8 mouse cellular contexts compared by ENCODE assay signal in the genomic region with DNA sequence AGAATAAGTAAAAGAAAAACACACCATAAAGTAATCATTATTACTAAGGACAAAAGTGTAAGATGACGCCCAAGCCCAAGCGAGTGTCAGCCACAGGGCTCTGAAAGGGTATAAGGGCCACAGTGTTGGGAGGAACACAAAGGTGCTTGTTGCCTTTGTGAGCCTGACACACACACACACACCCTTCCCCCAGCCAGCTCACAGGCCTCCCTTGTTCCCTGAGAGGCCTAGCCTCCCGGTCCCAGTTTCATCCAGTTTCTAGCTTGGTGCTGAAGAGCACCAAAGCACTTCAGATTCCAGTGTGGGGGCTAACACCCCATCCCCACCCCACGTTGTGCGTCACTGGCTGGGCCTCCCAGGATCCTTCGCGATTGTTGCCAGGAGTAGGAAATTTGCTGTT. TPM values are rescaled to one million over a fixed set of nuclear protein-coding genes. Genes with fewer than 3 reads are reported as not detected.
A peak's percentile ranks its signal among the peaks of the same experiment; 100 is the strongest.
DNase-seq lines count a peak whose midpoint lies in the region; ATAC-seq lines count a peak whose summit lies in the region.

No protein-coding gene starts in this region.

- H3K4me2 ChIP-seq in hindbrain, embryonic 13.5 days = no peak overlapping the region
- H3K4me2 ChIP-seq in heart, embryonic 12.5 days = no peak overlapping the region

- peaks cover 17% of the 10 kb centered on the region for H3K4me1 ChIP-seq in hindbrain, embryonic 13.5 days (replicated peaks)
- H3K4me1 ChIP-seq in heart, embryonic 12.5 days (replicated peaks) = peaks cover 10% of the 10 kb centered on the region

- H3K36me3 ChIP-seq in hindbrain, embryonic 13.5 days = no peaks in the 10 kb centered on the region
- H3K36me3 ChIP-seq in heart, embryonic 12.5 days = no peaks in the 10 kb centered on the region

- ATAC-seq in cerebellum, adult (ENCODE audit: insufficient number of reproducible peaks, low FRiP score, low TSS enrichment) = no peak
- peak; percentile 26; the same call in 1 of the 2 replicates for ATAC-seq in hindbrain, embryonic 13.5 days (ENCODE audit: low FRiP score)
- ATAC-seq in heart, embryonic 12.5 days (ENCODE audit: insufficient number of reproducible peaks, low FRiP score) = no peak

- no peak overlapping the region for H3K4me3 ChIP-seq in hindbrain, embryonic 13.5 days
- no peak overlapping the region for H3K4me3 ChIP-seq in heart, embryonic 12.5 days

- no peaks in the 10 kb centered on the region for H3K9me3 ChIP-seq in hindbrain, embryonic 13.5 days
- no peaks in the 10 kb centered on the region for H3K9me3 ChIP-seq in heart, embryonic 12.5 days (replicated peaks)

- WGBS in hindbrain, embryonic 13.5 days = 41% methylated on average over 7 of the region's 7 CpGs
- WGBS in heart, embryonic 12.5 days = 59% methylated on average over 7 of the region's 7 CpGs

- no peaks in the 10 kb centered on the region for H3K27me3 ChIP-seq in hindbrain, embryonic 13.5 days
- H3K27me3 ChIP-seq in heart, embryonic 12.5 days (replicated peaks) = peaks cover 63% of the 10 kb centered on the region

- no peak overlapping the region for H3K9ac ChIP-seq in hindbrain, embryonic 13.5 days
- no peak overlapping the region for H3K9ac ChIP-seq in heart, embryonic 12.5 days

- peak; percentile 32 for DNase-seq in cerebellum, adult 9-11 months
- peak; percentile 94 for DNase-seq in brain, adult 2 months (ENCODE audit: low read depth, low spot score)
- DNase-seq in mesoderm, embryonic 11.5 days (ENCODE audit: low read depth, low spot score) = peak; percentile 47
- DNase-seq in MN1 (ENCODE audit: low spot score) = no peak
- no peak for DNase-seq in B cell, adult 2 months

- H3K27ac ChIP-seq in hindbrain, embryonic 13.5 days = no peak overlapping the region; the same call in 1 of the 2 replicates
- H3K27ac ChIP-seq in heart, embryonic 12.5 days (ENCODE audit: poor library complexity, severe bottlenecking) = no peak overlapping the region

RNA-seq across cellular contexts. Expression of a gene that starts 14.7 kb away (rescaled TPM):
- 2.3 and 2.7 TPM in 2 replicates for polyA plus RNA-seq in hindbrain, embryonic 13.5 days (2015; fragmentation: Nextera tagmentation; extraction: Ambion mirVana)
- polyA plus RNA-seq in heart, embryonic 12.5 days (2016; fragmentation: Nextera tagmentation; extraction: Ambion mirVana) = 5.3 and 5.8 TPM in 2 replicates

Comparison
In these comparisons a context has a peak if more than half of its experiments do, and no peak if none do; other contexts are left out.
1. DNase-seq: peak in cerebellum, adult 9-11 months (single experiment), brain, adult 2 months (single experiment) and mesoderm, embryonic 11.5 days (single experiment); none in MN1 (single experiment) and B cell, adult 2 months (0 of 2).